Mouse (Mus musculus) small intestine, adult 2 months (tissue): ENCODE data around the gene Pcgf1.

Source experiments
- CTCF ChIP-seq: fragments of 200-500 bp; IDR thresholded peaks from 2 replicates; pipeline ENCODE4 v1.5.1; 2012; ENCODE audit warnings: low read depth, mild to moderate bottlenecking, control low read depth, inconsistent platforms, low read length, moderate library complexity, mixed read lengths; ENCODE audit not compliant: insufficient replicate concordance, insufficient read length; ENCODE audit errors: extremely low read depth
- POLR2A ChIP-seq: fragments of 200-500 bp; IDR thresholded peaks from 2 replicates; pipeline ENCODE4 v1.6.1; 2012; ENCODE audit warnings: low read depth, mild to moderate bottlenecking, control low read depth, inconsistent platforms, low read length, moderate library complexity

DNA sequence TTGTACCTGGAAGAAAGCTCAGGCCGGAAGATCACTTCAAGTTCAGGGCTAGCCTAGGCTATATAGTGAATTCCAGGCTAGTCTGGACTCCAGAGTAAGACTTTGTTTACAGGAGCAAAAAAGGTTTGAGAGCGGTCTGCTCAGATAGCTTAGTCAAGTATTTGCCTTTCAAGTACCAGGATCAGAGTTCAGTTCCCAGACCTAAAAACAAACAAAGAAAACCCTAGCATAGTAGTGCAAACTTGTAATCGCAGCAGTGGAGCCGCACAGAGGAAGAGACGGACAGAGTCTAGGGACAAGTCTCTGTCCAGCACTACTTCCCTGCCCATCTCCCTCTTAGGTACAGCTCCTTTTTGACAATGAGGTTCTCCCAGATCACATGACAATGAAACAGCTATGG, 2.5 kb downstream of the Pcgf1 start:
- TF ChIP-seq CTCF = no peak
- no peak for TF ChIP-seq POLR2A
